Mouse (Mus musculus) inflammation-experienced regulatory T-cells (primary cell): Measurements from ENCODE around the gene Lamtor5. TPM values are rescaled to one million over a fixed set of nuclear protein-coding genes. Genes with fewer than 3 reads are reported as not detected.

Experiments
- polyA plus RNA-seq, 2 experiments: library from polyadenylated mRNA; unstranded; fragments of 100-300 nt; shearing (Covaris generic); gene quantifications; one replicate each; pipeline ENCODE4 v1.2.1; 2017

The Lamtor5 gene
- 100 to 1,000 TPM; 140 to 198 TPM for polyA plus RNA-seq

DNA sequence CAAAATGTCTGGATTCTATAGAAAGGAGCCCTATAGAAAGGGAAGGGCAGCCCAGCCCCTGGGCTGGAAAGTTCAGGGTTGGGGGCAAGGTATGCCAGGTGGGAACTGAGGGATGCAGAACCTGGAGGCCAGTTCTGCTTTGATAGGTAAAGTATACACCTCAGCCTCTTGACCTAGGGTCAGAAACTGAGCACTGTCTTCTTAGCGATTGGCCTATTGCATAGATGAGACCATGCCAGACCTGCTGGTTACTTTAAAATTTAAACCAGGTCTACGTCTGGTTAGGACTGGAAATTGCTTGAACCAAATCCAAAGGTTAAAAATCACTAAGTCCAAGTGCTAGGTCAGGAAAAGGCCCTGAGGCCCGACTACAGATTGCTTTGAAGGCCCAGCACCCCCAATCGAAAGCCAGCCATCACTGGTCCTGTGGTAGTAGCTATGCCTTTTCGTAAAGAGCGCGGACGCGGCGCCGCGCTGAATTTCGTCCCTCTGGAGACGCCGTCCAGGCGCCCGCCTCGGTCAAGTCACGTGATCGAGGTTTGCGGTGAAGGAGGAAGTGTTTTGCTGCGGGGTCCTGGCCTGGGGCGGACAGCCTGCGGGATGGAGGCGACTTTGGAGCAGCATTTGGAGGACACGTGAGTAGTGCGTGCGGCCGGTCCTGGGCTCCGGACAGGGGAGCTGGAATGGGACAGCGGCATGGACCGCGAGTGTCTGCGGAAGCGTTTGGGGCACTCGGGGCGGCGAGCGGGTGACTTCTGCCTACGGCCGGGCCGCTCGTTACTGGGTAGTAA is at the start of gene Lamtor5:
Gene Lamtor5, plus strand, starts transcription at position 380 of the 791 bp plus-strand sequence.

DNA sequence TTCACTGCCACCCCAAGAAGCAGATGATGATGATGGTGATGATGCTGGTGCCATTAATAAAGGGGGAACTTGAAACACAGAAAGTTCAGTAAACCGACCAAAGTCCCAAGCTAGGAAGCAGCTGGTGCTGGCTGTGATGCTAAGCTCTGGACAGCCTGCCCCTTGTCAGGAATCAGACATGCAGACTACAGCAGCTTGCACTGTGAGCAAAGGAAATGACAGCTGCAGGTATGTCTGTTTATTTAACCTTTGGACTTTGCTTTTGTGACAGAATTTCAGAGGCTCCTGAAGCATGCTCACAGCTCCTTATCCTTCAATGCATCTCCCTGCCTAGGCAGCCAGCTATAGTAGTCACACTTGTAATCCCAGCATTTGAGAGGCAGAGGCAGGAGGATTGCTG is 48.1 kb upstream of the Lamtor5 start, which contains the start of gene A630076J17Rik:
Gene A630076J17Rik, plus strand, starts transcription at position 88 of the 400 bp plus-strand sequence.

DNA sequence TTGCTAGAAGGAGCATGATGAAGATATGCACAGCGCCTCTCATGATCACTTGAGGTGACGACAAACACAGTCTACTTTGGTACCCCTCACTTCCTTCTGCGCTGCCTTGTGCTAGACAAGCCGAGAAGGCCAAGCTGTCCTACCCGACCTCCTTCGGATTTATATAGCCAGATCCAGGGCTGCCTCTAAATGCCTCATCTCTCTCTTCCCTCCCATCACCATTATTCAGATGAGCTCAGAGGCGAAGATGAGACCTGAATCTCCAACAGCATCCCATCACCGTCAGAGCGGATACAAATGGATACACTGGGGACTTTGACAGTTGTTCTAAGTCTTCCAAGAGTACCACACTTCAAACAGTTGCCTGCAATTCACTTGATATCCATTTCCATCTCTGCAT is 39.1 kb upstream of the Lamtor5 start, which contains the start of gene Prok1:
Gene Prok1, minus strand, starts transcription at position 101 of the 400 bp plus-strand sequence.

DNA sequence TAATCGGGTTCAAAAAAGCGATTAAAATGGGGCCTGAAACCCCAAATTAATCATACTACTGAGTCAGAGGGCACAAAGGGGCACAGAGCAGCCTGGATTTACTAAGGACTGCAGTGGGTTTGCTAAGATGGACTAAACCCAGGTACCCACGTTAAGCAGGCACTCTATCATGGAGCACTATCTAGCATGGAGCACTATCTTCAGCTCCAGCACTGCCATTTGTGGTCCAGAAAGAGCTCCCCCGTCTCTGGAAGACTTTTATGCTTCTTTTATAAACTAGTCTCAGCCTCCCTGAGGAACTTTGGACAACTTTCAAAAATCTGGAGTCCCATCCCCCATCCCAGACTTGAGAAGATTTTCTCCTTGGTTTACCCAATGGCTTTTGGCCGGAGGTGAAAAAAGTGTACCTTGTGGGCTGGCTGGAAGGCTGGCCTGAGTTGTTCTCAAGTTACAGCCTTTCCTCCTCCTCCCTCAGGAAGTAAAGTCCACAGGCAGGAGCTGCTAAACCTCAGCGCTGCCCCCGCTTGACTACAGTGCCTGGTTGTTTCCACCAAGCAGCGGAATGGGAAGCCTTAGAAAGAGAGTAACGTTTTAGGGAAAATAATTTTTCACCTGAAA is 12.2 kb downstream of the Lamtor5 start, which contains the start of gene Slc16a4:
Gene Slc16a4, plus strand, starts transcription at position 467 of the 618 bp plus-strand sequence.

Other genes starting within 250 kb of the Lamtor5 start
- gene Kcna3, start 242.7 kb upstream of the Lamtor5 start, polyA plus RNA-seq, result 100 to 1,000 TPM in 1 of 2 experiments, 10 to 100 TPM in 1; 79.6 to 154 TPM
- 1 to 10 TPM; 1.7 to 2.8 TPM for gene Kcna2, start 177.7 kb upstream of the Lamtor5 start, polyA plus RNA-seq
- gene Kcna10, start 95.8 kb upstream of the Lamtor5 start, polyA plus RNA-seq, result not detected
- gene Cym, start 57.1 kb upstream of the Lamtor5 start, polyA plus RNA-seq, result under 1 TPM in 1 of 2 experiments, not detected in 1; 0.34 TPM
- gene A630076J17Rik, start 48.2 kb upstream of the Lamtor5 start, polyA plus RNA-seq, result under 1 TPM in 1 of 2 experiments, not detected in 1; 0.87 TPM
- gene Prok1, start 39.2 kb upstream of the Lamtor5 start, polyA plus RNA-seq, result 1 to 10 TPM in 1 of 2 experiments, under 1 TPM in 1; 0.20 to 1.5 TPM
- under 1 TPM; 0.53 to 0.61 TPM for gene Slc16a4, start 12.4 kb downstream of the Lamtor5 start, polyA plus RNA-seq
- gene Rbm15, start 54.8 kb downstream of the Lamtor5 start, polyA plus RNA-seq, result 10 to 100 TPM; 10.2 to 11.0 TPM
- gene Kcnc4, start 180.7 kb downstream of the Lamtor5 start, polyA plus RNA-seq, result under 1 TPM; 0.06 to 0.07 TPM
- under 1 TPM; 0.07 to 0.97 TPM for gene Slc6a17, start 239.2 kb downstream of the Lamtor5 start, polyA plus RNA-seq